In genomic region chr17:84320576-84320975, GRCm38 (mm10) we compare ENCODE assay signal across 15 mouse cellular contexts.
DNase-seq lines count a peak whose midpoint lies in the region; ATAC-seq lines count a peak whose summit lies in the region.
"Had no signal": no experiment of that assay in that cellular context is flagged by ENCODE, and none has a peak within 500 bp of the region (broad histone marks: within the 10 kb centered on the region; RNA-seq: fewer than 3 reads in every experiment).

No protein-coding gene starts in this region.

- no peaks in the 10 kb centered on the region for H3K36me3 ChIP-seq in kidney, embryonic 14.5 days (ENCODE audit: control insufficient read depth, insufficient read depth, low read length)
- H3K36me3 ChIP-seq: forebrain, embryonic 15.5 days; hindbrain, embryonic 13.5 days had no signal

- DNase-seq in layer of hippocampus, adult 9-11 months = peak; percentile 32
- DNase-seq in layer of hippocampus, postnatal 10 days (ENCODE audit: low spot score in 2 of 2) = no peak
- peak; percentile 22 for DNase-seq in right cerebral cortex, postnatal 25 days
- no peak for DNase-seq in right cerebral cortex, postnatal 14 days
- DNase-seq in c-Kit-positive CD71-positive TER-119-positive erythroid progenitor cells, embryonic 14.5 days (ENCODE audit: low spot score) = peak; percentile 19
- DNase-seq in retina, embryonic 14.5 days (ENCODE audit: low spot score) = no peak
- DNase-seq: cerebellum, adult 11-12 months; liver had no signal

- H3K9ac ChIP-seq in kidney, embryonic 14.5 days (ENCODE audit: low read depth, low read length) = no peak overlapping the region
- H3K9ac ChIP-seq: forebrain, embryonic 15.5 days; hindbrain, embryonic 13.5 days had no signal

- ATAC-seq in kidney, embryonic 14.5 days (ENCODE audit: low FRiP score, low TSS enrichment) = no peak
- ATAC-seq: forebrain, embryonic 15.5 days; intestine, postnatal 0 days; midbrain, embryonic 16.5 days; Patski had no signal

- no peak overlapping the region for H3K27ac ChIP-seq in kidney, embryonic 14.5 days (ENCODE audit: low read depth, low read length)
- H3K27ac ChIP-seq: forebrain, embryonic 15.5 days; hindbrain, embryonic 13.5 days had no signal

- H3K4me1 ChIP-seq in kidney, embryonic 14.5 days (ENCODE audit: control insufficient read depth, insufficient read depth, low read length) = peaks cover 15% of the 10 kb centered on the region
- H3K4me1 ChIP-seq: forebrain, embryonic 15.5 days; hindbrain, embryonic 13.5 days had no signal

- H3K9me3 ChIP-seq in kidney, embryonic 14.5 days (ENCODE audit: control insufficient read depth, low read length) = no peaks in the 10 kb centered on the region
- H3K9me3 ChIP-seq: forebrain, embryonic 15.5 days; hindbrain, embryonic 13.5 days had no signal

- WGBS in kidney, embryonic 14.5 days = 96% methylated on average over 1 of the region's 1 CpGs

- no peaks in the 10 kb centered on the region for H3K27me3 ChIP-seq in kidney, embryonic 14.5 days (ENCODE audit: control insufficient read depth, insufficient read depth, low read length)
- H3K27me3 ChIP-seq: CH12.LX; forebrain, embryonic 15.5 days; hindbrain, embryonic 13.5 days; Patski had no signal

- no peak overlapping the region for H3K4me3 ChIP-seq in kidney, embryonic 14.5 days (ENCODE audit: low read length)
- H3K4me3 ChIP-seq: forebrain, embryonic 15.5 days; hindbrain, embryonic 13.5 days had no signal

- no peak overlapping the region for H3K4me2 ChIP-seq in kidney, embryonic 14.5 days (replicated peaks; ENCODE audit: low read depth, low read length)
- H3K4me2 ChIP-seq: forebrain, embryonic 15.5 days; hindbrain, embryonic 13.5 days had no signal

Comparison
In these comparisons a context has a peak if more than half of its experiments do, and no peak if none do; other contexts are left out.
1. DNase-seq: peak in layer of hippocampus, adult 9-11 months (single experiment), right cerebral cortex, postnatal 25 days (single experiment) and c-Kit-positive CD71-positive TER-119-positive erythroid progenitor cells, embryonic 14.5 days (single experiment); none in layer of hippocampus, postnatal 10 days (0 of 2), right cerebral cortex, postnatal 14 days (single experiment) and retina, embryonic 14.5 days (single experiment).